Mouse (Mus musculus) embryonic facial prominence, embryonic 15.5 days (tissue): Measurements from ENCODE around the gene Cebpa. TPM values are rescaled to one million over a fixed set of nuclear protein-coding genes. Genes with fewer than 3 reads are reported as not detected.

Experiments used
- ATAC-seq: fragments of 200-750 bp; cut with Nextera tagmentation; 2 replicates; pipeline ENCODE4 v1.8.0; 2017; ENCODE audit warnings: low read depth, moderate TSS enrichment; ENCODE audit not compliant: insufficient number of reproducible peaks, low FRiP score, low TSS enrichment
- H3K27ac ChIP-seq: fragments of 300-500 bp; sonication (generic); replicated peaks from 2 replicates; pipeline ENCODE4 v1.5.1; 2015; ENCODE audit warnings: mild to moderate bottlenecking, inconsistent platforms
- H3K27me3 ChIP-seq: fragments of 300-500 bp; sonication (generic); 2 replicates; pipeline ENCODE4 v1.6.1; 2015; ENCODE audit warnings: inconsistent platforms
- H3K36me3 ChIP-seq: fragments of 300-500 bp; sonication (generic); 2 replicates; pipeline ENCODE4 v1.6.1; 2015; ENCODE audit warnings: mild to moderate bottlenecking, inconsistent platforms
- H3K4me1 ChIP-seq: fragments of 300-500 bp; sonication (generic); 2 replicates; pipeline ENCODE4 v1.6.1; 2015; ENCODE audit warnings: inconsistent platforms
- H3K4me2 ChIP-seq: fragments of 300-500 bp; sonication (generic); replicated peaks from 2 replicates; pipeline ENCODE4 v1.6.1; 2015; ENCODE audit warnings: mild to moderate bottlenecking, inconsistent platforms
- H3K4me3 ChIP-seq: fragments of 300-500 bp; sonication (generic); replicated peaks from 2 replicates; pipeline ENCODE4 v1.5.1; 2015; ENCODE audit warnings: mild to moderate bottlenecking, inconsistent platforms
- H3K9ac ChIP-seq: fragments of 300-500 bp; sonication (generic); 2 replicates; pipeline ENCODE4 v1.6.1; 2015; ENCODE audit warnings: inconsistent platforms
- H3K9me3 ChIP-seq: fragments of 300-500 bp; sonication (generic); replicated peaks from 2 replicates; pipeline ENCODE4 v1.6.1; 2016; ENCODE audit warnings: inconsistent platforms
- WGBS: fragments of 180-500 bp; shearing (Covaris S2); methylation state at CpG from one replicate; pipeline ENCODE4 v1.1.7; 2015; 5-methylcytosine and 5-hydroxymethylcytosine counted together
- polyA plus RNA-seq: library from polyadenylated mRNA; unstranded; fragments of >200 nt; fragmentation: Nextera tagmentation; extraction: Ambion mirVana; gene quantifications from 2 replicates; pipeline ENCODE4 v1.2.1, GENCODE M21; 2015

Gene Cebpa
- polyA plus RNA-seq, 1 experiment from 2014 or later = 16.6 TPM

- Histone ChIP-seq H3K27me3 (no peaks in the 10 kb centered on the region), H3K9ac (no peak overlapping the region), H3K36me3 (no peaks in the 10 kb centered on the region), H3K9me3 (no peaks in the 10 kb centered on the region), H3K4me3 (no peak overlapping the region), H3K4me1 (peaks cover 18% of the 10 kb centered on the region), H3K4me2 (no peak overlapping the region), H3K27ac (no peak overlapping the region)
- 70% methylated on average over 10 of the region's 10 CpGs for WGBS
- no peak for ATAC-seq
These were observed 27.2 kb downstream of the Cebpa start for GRCm38 (mm10) chr7:35146269-35146668.

- peaks cover 22% of the 10 kb centered on the region for H3K4me1 ChIP-seq
- H3K9me3 ChIP-seq = no peaks in the 10 kb centered on the region
- H3K4me2 ChIP-seq = no peak overlapping the region
- no peak overlapping the region for H3K9ac ChIP-seq
- no peak for ATAC-seq
- H3K27ac ChIP-seq = no peak overlapping the region
- no peaks in the 10 kb centered on the region for H3K27me3 ChIP-seq
- H3K4me3 ChIP-seq = no peak overlapping the region
- 52% methylated on average over 15 of the region's 15 CpGs for WGBS
- H3K36me3 ChIP-seq = no peaks in the 10 kb centered on the region
These were observed 30.7 kb downstream of the Cebpa start for GRCm38 (mm10) chr7:35149616-35150433.

GRCm38 (mm10) chr7:35150860-35151259 lies 31.8 kb downstream of the Cebpa start:
- 73% methylated on average over 5 of the region's 5 CpGs for WGBS
- Histone ChIP-seq H3K27me3 (no peaks in the 10 kb centered on the region), H3K36me3 (no peaks in the 10 kb centered on the region), H3K4me2 (no peak overlapping the region), H3K27ac (no peak overlapping the region), H3K4me3 (no peak overlapping the region), H3K9me3 (no peaks in the 10 kb centered on the region), H3K4me1 (peaks cover 22% of the 10 kb centered on the region), H3K9ac (no peak overlapping the region)
- no peak for ATAC-seq

- Histone ChIP-seq H3K4me1 (peaks cover 18% of the 10 kb centered on the region), H3K4me3 (no peak overlapping the region), H3K27ac (no peak overlapping the region), H3K4me2 (no peak overlapping the region), H3K9ac (no peak overlapping the region), H3K27me3 (no peaks in the 10 kb centered on the region), H3K9me3 (no peaks in the 10 kb centered on the region), H3K36me3 (no peaks in the 10 kb centered on the region)
- ATAC-seq = no peak
- 74% methylated on average over 12 of the region's 12 CpGs for WGBS
These were observed 35.4 kb downstream of the Cebpa start for GRCm38 (mm10) chr7:35154449-35154848.

GRCm38 (mm10) chr7:35156561-35157477 lies 37.7 kb downstream of the Cebpa start:
- Histone ChIP-seq H3K9me3 (no peaks in the 10 kb centered on the region), H3K36me3 (no peaks in the 10 kb centered on the region), H3K27ac (no peak overlapping the region), H3K27me3 (no peaks in the 10 kb centered on the region), H3K4me2 (no peak overlapping the region), H3K9ac (no peak overlapping the region), H3K4me1 (peaks cover 7% of the 10 kb centered on the region), H3K4me3 (no peak overlapping the region)
- WGBS = 67% methylated on average over 16 of the region's 16 CpGs
- no peak for ATAC-seq

GRCm38 (mm10) chr7:35157512-35157911 lies 38.4 kb downstream of the Cebpa start:
- 76% methylated on average over 3 of the region's 3 CpGs for WGBS
- Histone ChIP-seq H3K36me3 (no peaks in the 10 kb centered on the region), H3K27ac (no peak overlapping the region), H3K4me3 (no peak overlapping the region), H3K9ac (no peak overlapping the region), H3K4me1 (0 out of 2 replicates have a peak, but pooled peaks cover under 1% of the 10 kb centered on the region), H3K9me3 (no peaks in the 10 kb centered on the region), H3K27me3 (no peaks in the 10 kb centered on the region), H3K4me2 (no peak overlapping the region)
- ATAC-seq = no peak

- H3K27ac ChIP-seq = no peak overlapping the region
- ATAC-seq = no peak
- no peak overlapping the region for H3K4me3 ChIP-seq
- WGBS = 75% methylated on average over 6 of the region's 6 CpGs
- H3K36me3 ChIP-seq = no peaks in the 10 kb centered on the region
- no peak overlapping the region for H3K9ac ChIP-seq
- H3K4me1 ChIP-seq = no peaks in the 10 kb centered on the region
- no peaks in the 10 kb centered on the region for H3K9me3 ChIP-seq
- no peak overlapping the region for H3K4me2 ChIP-seq
- H3K27me3 ChIP-seq = no peaks in the 10 kb centered on the region
These were observed 43.4 kb downstream of the Cebpa start for GRCm38 (mm10) chr7:35162443-35162842.

GRCm38 (mm10) chr7:35163600-35163999 lies 44.5 kb downstream of the Cebpa start:
- Histone ChIP-seq H3K9ac (no peak overlapping the region), H3K27ac (no peak overlapping the region), H3K27me3 (no peaks in the 10 kb centered on the region), H3K36me3 (no peaks in the 10 kb centered on the region), H3K9me3 (no peaks in the 10 kb centered on the region), H3K4me3 (no peak overlapping the region), H3K4me1 (no peaks in the 10 kb centered on the region), H3K4me2 (no peak overlapping the region)
- no peak for ATAC-seq
- 72% methylated on average over 7 of the region's 7 CpGs for WGBS

- Histone ChIP-seq H3K36me3 (no peaks in the 10 kb centered on the region), H3K4me1 (no peaks in the 10 kb centered on the region), H3K4me2 (no peak overlapping the region), H3K27me3 (no peaks in the 10 kb centered on the region), H3K4me3 (no peak overlapping the region), H3K27ac (no peak overlapping the region), H3K9me3 (no peaks in the 10 kb centered on the region), H3K9ac (no peak overlapping the region)
- WGBS = 64% methylated on average over 6 of the region's 6 CpGs
- ATAC-seq = no peak
These were observed 45.0 kb downstream of the Cebpa start for GRCm38 (mm10) chr7:35164131-35164530.

- Histone ChIP-seq H3K27me3 (no peaks in the 10 kb centered on the region), H3K27ac (no peak overlapping the region), H3K4me1 (no peaks in the 10 kb centered on the region; the same call in 1 of the 2 replicates), H3K9ac (no peak overlapping the region), H3K36me3 (no peaks in the 10 kb centered on the region), H3K9me3 (no peaks in the 10 kb centered on the region), H3K4me2 (no peak overlapping the region), H3K4me3 (no peak overlapping the region)
- no peak for ATAC-seq
- 83% methylated on average over 5 of the region's 5 CpGs for whole genome bisulfite sequencing
These were observed 47.9 kb downstream of the Cebpa start for GRCm38 (mm10) chr7:35166988-35167387.

GRCm38 (mm10) chr7:35167925-35168324 lies 48.8 kb downstream of the Cebpa start:
- Histone ChIP-seq H3K4me3 (no peak overlapping the region), H3K9ac (no peak overlapping the region), H3K36me3 (no peaks in the 10 kb centered on the region), H3K4me2 (no peak overlapping the region), H3K27me3 (peaks cover 5% of the 10 kb centered on the region; the same call in 1 of the 2 replicates), H3K9me3 (no peaks in the 10 kb centered on the region), H3K27ac (no peak overlapping the region), H3K4me1 (no peaks in the 10 kb centered on the region; the same call in 1 of the 2 replicates)
- 54% methylated on average over 2 of the region's 2 CpGs for WGBS
- ATAC-seq = no peak
